Mouse (Mus musculus) stomach, embryonic 14.5 days (tissue): ENCODE measurements at regions not wholly inside any gene's neighbourhood (a gene's known extent, or its start where the extent isn't known, plus 50 kb on each side); places are given as distances from the start of the nearest gene placed in this dataset.

Experiments
- ATAC-seq: fragments of 200-750 bp; cut with Nextera tagmentation; 2 replicates; pipeline ENCODE4 v1.8.0; 2017; ENCODE audit warnings: low read depth, moderate TSS enrichment; ENCODE audit not compliant: insufficient number of reproducible peaks, insufficient read depth, low FRiP score
- H3K27ac ChIP-seq: fragments of 300-500 bp; sonication (generic); 2 replicates; pipeline ENCODE4 v1.5.1; 2014; ENCODE audit warnings: mild to moderate bottlenecking, low read length, moderate library complexity, mixed read lengths
- H3K27me3 ChIP-seq: fragments of 300-500 bp; sonication (generic); 2 replicates; pipeline ENCODE4 v1.6.1; 2014; ENCODE audit warnings: low read length, control low read depth, mixed read lengths; ENCODE audit not compliant: control insufficient read depth, insufficient read depth
- H3K36me3 ChIP-seq: fragments of 300-500 bp; sonication (generic); 2 replicates; pipeline ENCODE4 v1.6.1; 2014; ENCODE audit warnings: mild to moderate bottlenecking, control low read depth, low read length, moderate library complexity, mixed read lengths; ENCODE audit not compliant: control insufficient read depth, insufficient read depth
- H3K4me1 ChIP-seq: fragments of 300-500 bp; sonication (generic); 2 replicates; pipeline ENCODE4 v1.6.1; 2014; ENCODE audit warnings: low read length, control low read depth, mixed read lengths; ENCODE audit not compliant: control insufficient read depth, insufficient read depth
- H3K4me2 ChIP-seq: fragments of 300-500 bp; sonication (generic); replicated peaks from 2 replicates; pipeline ENCODE4 v1.6.1; 2014; ENCODE audit warnings: low read depth, low read length, control low read depth
- H3K4me3 ChIP-seq: fragments of 300-500 bp; sonication (generic); 2 replicates; pipeline ENCODE4 v1.5.1; 2014; ENCODE audit warnings: low read depth, low read length, control low read depth
- H3K9ac ChIP-seq: fragments of 300-500 bp; sonication (generic); replicated peaks from 2 replicates; pipeline ENCODE4 v1.6.1; 2014; ENCODE audit warnings: low read depth, mild to moderate bottlenecking, control low read depth, low read length, moderate library complexity, mixed read lengths
- H3K9me3 ChIP-seq: fragments of 300-500 bp; sonication (generic); 2 replicates; pipeline ENCODE4 v1.6.1; 2016; ENCODE audit warnings: low read depth, low read length, control low read depth; ENCODE audit not compliant: control insufficient read depth
- WGBS: fragments of 180-500 bp; shearing (Covaris S2); extraction: QIAGEN DNeasy Blood & Tissue Kit; methylation state at CpG from one replicate; pipeline ENCODE4 v1.1.7; 2014; 5-methylcytosine and 5-hydroxymethylcytosine counted together

DNA sequence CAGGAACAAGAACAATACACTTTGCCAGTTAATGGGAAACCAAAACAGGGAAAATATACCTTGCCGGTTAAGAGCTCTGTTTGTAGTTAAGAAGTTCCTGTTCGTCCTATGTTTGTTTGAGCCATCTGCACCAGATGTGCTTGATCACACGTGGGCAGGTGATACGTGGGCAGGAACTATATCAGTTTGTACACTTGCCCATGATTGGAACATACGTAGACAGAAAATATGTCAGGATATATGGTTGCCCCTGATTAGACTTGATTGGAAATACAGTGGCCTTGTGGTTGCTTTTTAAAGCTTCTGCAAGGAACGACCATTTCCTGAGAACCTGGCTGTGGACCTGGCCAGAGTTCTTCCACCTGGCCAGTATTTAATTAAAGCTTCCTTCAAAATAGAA, 72.8 kb upstream of the Cpeb2 start:
- no peak overlapping the region for H3K9ac ChIP-seq
- H3K4me2 ChIP-seq: no peak overlapping the region
- no peaks in the 10 kb centered on the region for H3K27me3 ChIP-seq
- H3K27ac ChIP-seq: no peak overlapping the region
- no peak for ATAC-seq
- no peaks in the 10 kb centered on the region for H3K36me3 ChIP-seq
- H3K4me1 ChIP-seq: no peaks in the 10 kb centered on the region
- H3K9me3 ChIP-seq: no peaks in the 10 kb centered on the region
- 75% methylated on average over 6 of the region's 6 CpGs for WGBS
- H3K4me3 ChIP-seq: no peak overlapping the region

- Histone ChIP-seq H3K9ac (no peak overlapping the region), H3K9me3 (no peaks in the 10 kb centered on the region), H3K27me3 (no peaks in the 10 kb centered on the region), H3K4me2 (no peak overlapping the region), H3K36me3 (no peaks in the 10 kb centered on the region), H3K4me3 (no peak overlapping the region), H3K4me1 (no peaks in the 10 kb centered on the region), H3K27ac (no peak overlapping the region)
- whole genome bisulfite sequencing: 79% methylated on average over 8 of the region's 8 CpGs
- no peak for ATAC-seq
Measured at GRCm38 (mm10) chr5:43181475-43181874, 51.5 kb upstream of the Cpeb2 start.
